Mouse (Mus musculus): ENCODE measurements around the gene Irf4. TPM values are rescaled to one million over a fixed set of nuclear protein-coding genes. Genes with fewer than 3 reads are reported as not detected.

The Irf4 gene
- polyA plus RNA-seq, 1 experiment, result 1.6 TPM

DNA sequence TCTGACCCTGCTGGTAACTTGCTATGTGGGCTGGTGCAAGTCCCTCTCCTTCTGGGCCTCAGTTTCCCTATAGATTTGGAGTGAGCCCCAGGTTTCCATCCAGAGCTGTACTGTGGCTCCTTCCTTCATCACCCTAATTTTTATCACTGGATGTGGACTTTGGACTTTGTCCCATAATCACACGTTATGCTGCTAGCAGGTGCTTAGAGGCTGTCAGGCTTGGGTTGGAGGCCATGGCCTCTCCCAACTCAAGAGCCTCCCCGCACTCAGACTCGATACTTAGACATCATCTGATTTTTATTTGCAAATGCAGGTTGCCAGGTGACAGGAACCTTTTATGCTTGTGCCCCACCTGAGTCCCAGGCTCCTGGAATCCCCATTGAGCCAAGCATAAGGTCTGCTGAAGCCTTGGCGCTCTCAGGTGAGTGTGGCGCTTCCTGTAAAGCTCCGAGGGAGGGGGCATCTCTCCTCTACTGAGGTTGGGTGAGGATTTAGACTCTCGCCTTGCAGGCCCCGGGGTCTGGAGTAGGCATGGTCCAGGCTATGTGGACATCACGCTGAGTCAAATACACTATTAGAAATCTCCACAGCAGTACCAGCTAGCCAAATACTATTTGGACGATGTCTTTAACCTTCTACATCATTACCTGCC is 5.9 kb downstream of the Irf4 start:
- Histone ChIP-seq H3K36me3 (ENCODE audit: control insufficient read depth, insufficient read depth, low read length) (no peaks in the 10 kb centered on the region), H3K27me3 (replicated peaks; ENCODE audit: control insufficient read depth, insufficient read depth, low read length) (no peaks in the 10 kb centered on the region), H3K4me1 (ENCODE audit: control insufficient read depth, insufficient read depth, low read length) (peaks cover 4% of the 10 kb centered on the region; the same call in 1 of the 2 replicates), H3K27ac (ENCODE audit: insufficient read depth, low read depth, low read length) (no peak overlapping the region), H3K4me3 (ENCODE audit: insufficient read depth, low read depth, low read length) (no peak overlapping the region)
- no peak for DNase-seq
- WGBS, result 77% methylated on average over 10 of the region's 10 CpGs
- no peak for TF ChIP-seq POLR2A (IDR thresholded peaks at IDR 0.05; ENCODE audit: low read depth, low read length)
- TF ChIP-seq CTCF (conservative IDR thresholded peaks at IDR 0.05; ENCODE audit: insufficient read depth, insufficient read length, low read depth, low read length), result no peak

- H3K36me3 ChIP-seq (ENCODE audit: control insufficient read depth, insufficient read depth, low read length), result no peaks in the 10 kb centered on the region
- TF ChIP-seq CTCF (conservative IDR thresholded peaks at IDR 0.05; ENCODE audit: insufficient read depth, insufficient read length, low read depth, low read length) (no peak), POLR2A (IDR thresholded peaks at IDR 0.05; ENCODE audit: low read depth, low read length) (no peak)
- no peak overlapping the region for H3K4me3 ChIP-seq (ENCODE audit: insufficient read depth, low read depth, low read length)
- WGBS, result 73% methylated on average over 3 of the region's 3 CpGs
- no peak for DNase-seq
- H3K4me1 ChIP-seq (ENCODE audit: control insufficient read depth, insufficient read depth, low read length), result 0 out of 2 replicates have a peak, but pooled peaks cover 1% of the 10 kb centered on the region
- H3K27me3 ChIP-seq (replicated peaks; ENCODE audit: control insufficient read depth, insufficient read depth, low read length), result no peaks in the 10 kb centered on the region
- no peak overlapping the region for H3K27ac ChIP-seq (ENCODE audit: insufficient read depth, low read depth, low read length)
Measured at GRCm38 (mm10) chr13:30755577-30755976, 6.6 kb downstream of the Irf4 start.

DNA sequence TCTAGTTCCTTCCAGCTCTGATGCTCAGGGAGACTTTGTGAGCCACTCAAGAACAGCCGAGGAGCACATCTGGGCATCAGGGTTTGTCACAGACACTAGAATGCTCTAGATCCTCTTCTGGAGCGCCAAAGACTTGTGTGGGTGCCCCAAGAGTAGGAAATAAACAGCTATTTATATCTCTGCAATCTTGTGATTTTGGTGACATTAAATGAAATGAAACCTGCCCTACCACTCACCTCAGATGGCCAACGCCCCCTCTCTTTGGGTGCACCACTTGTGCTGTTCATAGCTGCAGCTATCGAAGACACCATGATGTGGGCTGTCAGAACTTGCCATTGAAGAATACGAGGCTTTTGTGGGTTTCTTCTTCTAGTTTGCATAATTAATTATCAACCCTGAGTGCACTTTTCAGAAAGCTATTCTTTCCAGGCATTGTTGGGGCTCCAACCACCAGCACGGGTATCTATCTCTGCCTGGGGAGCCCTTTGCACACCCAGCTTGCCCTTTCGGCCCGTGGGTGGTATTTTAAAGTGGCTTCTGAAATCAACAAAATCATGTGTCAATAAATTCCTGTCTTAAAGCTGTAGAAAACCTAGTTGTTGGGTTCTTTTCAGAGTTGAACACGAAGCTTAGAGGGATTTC is 7.1 kb downstream of the Irf4 start:
- Histone ChIP-seq H3K36me3 (ENCODE audit: control insufficient read depth, insufficient read depth, low read length) (no peaks in the 10 kb centered on the region), H3K4me3 (ENCODE audit: insufficient read depth, low read depth, low read length) (no peak overlapping the region), H3K27ac (ENCODE audit: insufficient read depth, low read depth, low read length) (no peak overlapping the region), H3K4me1 (ENCODE audit: control insufficient read depth, insufficient read depth, low read length) (no peaks in the 10 kb centered on the region), H3K27me3 (replicated peaks; ENCODE audit: control insufficient read depth, insufficient read depth, low read length) (no peaks in the 10 kb centered on the region)
- TF ChIP-seq CTCF (conservative IDR thresholded peaks at IDR 0.05; ENCODE audit: insufficient read depth, insufficient read length, low read depth, low read length) (no peak), POLR2A (IDR thresholded peaks at IDR 0.05; ENCODE audit: low read depth, low read length) (no peak)
- WGBS, result 75% methylated on average over 9 of the region's 9 CpGs
- DNase-seq, result no peak

DNA sequence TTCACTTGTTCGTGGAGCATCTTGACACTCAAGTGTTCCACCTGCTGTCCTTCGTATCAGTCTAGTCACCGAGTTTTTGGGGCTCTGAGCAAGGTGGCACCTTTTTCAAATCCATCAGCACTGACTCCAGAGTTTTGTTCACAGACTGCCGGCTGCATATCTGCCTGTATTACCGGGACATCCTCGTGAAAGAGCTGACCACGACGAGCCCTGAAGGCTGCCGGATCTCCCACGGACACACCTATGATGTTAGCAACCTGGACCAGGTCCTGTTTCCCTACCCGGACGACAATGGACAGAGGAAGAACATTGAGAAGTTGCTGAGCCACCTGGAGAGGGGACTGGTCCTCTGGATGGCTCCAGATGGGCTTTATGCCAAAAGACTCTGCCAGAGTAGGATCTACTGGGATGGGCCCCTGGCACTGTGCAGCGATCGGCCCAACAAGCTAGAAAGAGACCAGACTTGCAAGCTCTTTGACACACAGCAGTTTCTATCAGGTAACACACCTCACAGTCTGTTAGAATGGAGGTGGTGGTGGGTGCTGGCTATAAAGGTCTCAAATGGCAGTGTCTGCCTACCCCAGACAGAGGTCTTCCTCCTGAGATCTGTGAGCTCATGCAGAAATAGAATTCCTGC is 8.4 kb downstream of the Irf4 start:
- 84% methylated on average over 14 of the region's 14 CpGs for WGBS
- no peaks in the 10 kb centered on the region for H3K4me1 ChIP-seq (ENCODE audit: control insufficient read depth, insufficient read depth, low read length)
- no peak for DNase-seq
- H3K27ac ChIP-seq (ENCODE audit: insufficient read depth, low read depth, low read length), result no peak overlapping the region
- H3K27me3 ChIP-seq (replicated peaks; ENCODE audit: control insufficient read depth, insufficient read depth, low read length), result no peaks in the 10 kb centered on the region
- TF ChIP-seq CTCF (conservative IDR thresholded peaks at IDR 0.05; ENCODE audit: insufficient read depth, insufficient read length, low read depth, low read length), result no peak
- TF ChIP-seq POLR2A (IDR thresholded peaks at IDR 0.05; ENCODE audit: low read depth, low read length), result no peak
- no peaks in the 10 kb centered on the region for H3K36me3 ChIP-seq (ENCODE audit: control insufficient read depth, insufficient read depth, low read length)
- no peak overlapping the region for H3K4me3 ChIP-seq (ENCODE audit: insufficient read depth, low read depth, low read length)

- WGBS, result 57% methylated on average over 11 of the region's 11 CpGs
- H3K36me3 ChIP-seq (ENCODE audit: control insufficient read depth, insufficient read depth, low read length), result no peaks in the 10 kb centered on the region
- H3K4me3 ChIP-seq (ENCODE audit: insufficient read depth, low read depth, low read length), result no peak overlapping the region
- no peak for TF ChIP-seq POLR2A (IDR thresholded peaks at IDR 0.05; ENCODE audit: low read depth, low read length)
- no peak for TF ChIP-seq CTCF (conservative IDR thresholded peaks at IDR 0.05; ENCODE audit: insufficient read depth, insufficient read length, low read depth, low read length)
- H3K27me3 ChIP-seq (replicated peaks; ENCODE audit: control insufficient read depth, insufficient read depth, low read length), result no peaks in the 10 kb centered on the region
- H3K27ac ChIP-seq (ENCODE audit: insufficient read depth, low read depth, low read length), result no peak overlapping the region
- no peak for DNase-seq
- H3K4me1 ChIP-seq (ENCODE audit: control insufficient read depth, insufficient read depth, low read length), result no peaks in the 10 kb centered on the region
Measured at GRCm38 (mm10) chr13:30758789-30759381, 9.9 kb downstream of the Irf4 start.

DNA sequence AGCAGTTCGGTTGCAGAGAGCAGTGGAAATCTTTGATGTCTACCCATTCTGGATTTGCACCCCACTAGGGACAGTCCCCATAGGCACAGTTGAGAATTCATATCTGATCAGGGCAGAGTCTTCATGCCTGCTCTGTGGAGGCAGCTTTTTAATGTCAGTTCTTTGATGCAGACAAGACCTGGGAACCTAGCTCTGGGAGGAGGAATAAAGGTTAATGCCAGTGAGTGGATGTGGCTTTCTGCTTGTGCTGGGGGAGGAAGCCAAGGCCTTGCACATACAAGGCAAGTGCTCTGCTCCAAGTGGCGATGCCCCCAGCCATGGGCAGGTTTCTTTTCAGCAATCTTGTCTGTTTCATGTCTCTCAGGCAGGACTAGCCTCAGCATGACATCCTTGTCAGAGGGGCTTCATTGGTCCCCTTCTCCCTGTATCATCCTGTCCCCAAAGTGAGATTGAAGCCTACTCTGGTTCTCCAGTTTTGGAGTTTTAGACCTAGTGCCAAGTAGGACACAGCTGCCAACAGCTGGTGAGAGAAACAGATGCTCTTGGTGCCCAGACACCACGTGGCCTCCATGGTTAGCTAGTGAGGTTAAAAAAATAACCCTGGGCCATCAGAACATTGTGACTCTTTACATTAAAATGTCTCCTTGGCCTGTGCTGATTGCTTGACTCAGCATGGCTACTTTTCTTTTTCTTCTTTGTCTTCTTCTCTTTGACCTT is 11.5 kb downstream of the Irf4 start:
- no peaks in the 10 kb centered on the region for H3K4me1 ChIP-seq (ENCODE audit: control insufficient read depth, insufficient read depth, low read length)
- 74% methylated on average over 3 of the region's 3 CpGs for WGBS
- TF ChIP-seq POLR2A (IDR thresholded peaks at IDR 0.05; ENCODE audit: low read depth, low read length) (no peak), CTCF (conservative IDR thresholded peaks at IDR 0.05; ENCODE audit: insufficient read depth, insufficient read length, low read depth, low read length) (no peak)
- H3K27me3 ChIP-seq (replicated peaks; ENCODE audit: control insufficient read depth, insufficient read depth, low read length), result no peaks in the 10 kb centered on the region
- no peak for DNase-seq
- H3K27ac ChIP-seq (ENCODE audit: insufficient read depth, low read depth, low read length), result no peak overlapping the region
- H3K4me3 ChIP-seq (ENCODE audit: insufficient read depth, low read depth, low read length), result no peak overlapping the region
- no peaks in the 10 kb centered on the region for H3K36me3 ChIP-seq (ENCODE audit: control insufficient read depth, insufficient read depth, low read length)
